Mouse (Mus musculus): ENCODE measurements around the gene Spast.

- TF ChIP-seq EP300 (optimal IDR thresholded peaks at IDR 0.05) = no peak
- TF ChIP-seq CTCF (IDR thresholded peaks at IDR 0.05; ENCODE audit: low read depth) = no peak
Observed at GRCm38 (mm10) chr17:74395383-74396065, 56.7 kb downstream of the Spast start, which contains the start of gene Slc30a6.

Measured in stomach, postnatal 0 days (tissue).